Mouse (Mus musculus) olfactory bulb, adult 2 months (tissue): ENCODE data around the gene Meltf. TPM values are rescaled to one million over a fixed set of nuclear protein-coding genes. Genes with fewer than 3 reads are reported as not detected.
A peak's percentile ranks its signal among the peaks of the same experiment; 100 is the strongest.

ENCODE experiments used
- H3K27ac ChIP-seq: fragments of 200-500 bp; 2 replicates; pipeline ENCODE4 v1.5.1; 2012; ENCODE audit warnings: low read depth, low read length; ENCODE audit not compliant: insufficient read depth
- H3K4me1 ChIP-seq: fragments of 200-500 bp; 2 replicates; pipeline ENCODE4 v1.6.1; 2012; ENCODE audit warnings: low read length; ENCODE audit not compliant: control insufficient read depth, insufficient read depth
- H3K4me3 ChIP-seq: fragments of 200-500 bp; 2 replicates; pipeline ENCODE4 v1.5.1; 2012; ENCODE audit warnings: mild to moderate bottlenecking, low read depth, low read length, moderate library complexity; ENCODE audit not compliant: insufficient read depth
- CTCF ChIP-seq: fragments of 200-500 bp; IDR thresholded peaks from 2 replicates; pipeline ENCODE4 v1.5.1; 2012; ENCODE audit warnings: low read depth, mild to moderate bottlenecking, low read length, moderate library complexity; ENCODE audit not compliant: insufficient read depth
- POLR2A ChIP-seq: fragments of 200-500 bp; IDR thresholded peaks from 2 replicates; pipeline ENCODE4 v1.6.1; 2012; ENCODE audit warnings: mild to moderate bottlenecking, low read depth, low read length, moderate library complexity; ENCODE audit not compliant: insufficient read depth
- WGBS: fragments of 180-500 bp; shearing (Covaris S2); methylation state at CpG from one replicate; pipeline ENCODE4 v1.1.7; 2018; 5-methylcytosine and 5-hydroxymethylcytosine counted together
- polyA plus RNA-seq: library from polyadenylated mRNA; stranded (reverse); fragments of >200 nt; gene quantifications from 2 replicates; pipeline ENCODE4 v1.2.4, GENCODE M21; 2012; ENCODE audit warnings: low replicate concordance; ENCODE audit not compliant: missing spikeins, insufficient read depth, insufficient read length

The Meltf gene
- polyA plus RNA-seq, 1 experiment = not detected

- WGBS = under 1% methylated on average over 55 of the region's 55 CpGs
- peaks cover 24% of the 10 kb centered on the region for H3K4me1 ChIP-seq
- peak within 1 kb of the TSS; percentile 62 for H3K27ac ChIP-seq
- H3K4me3 ChIP-seq = peak within 1 kb of the TSS; percentile 60
- no peak for TF ChIP-seq CTCF
- peak; percentile 56 for TF ChIP-seq POLR2A
These were observed 69.8 kb downstream of the Meltf start, which contains the start of the genes 0610012G03Rik and Ncbp2 for GRCm38 (mm10) chr16:31948345-31948774. 0610012G03Rik (minus strand) TSS chr16:31948494. Ncbp2 (plus strand) TSS chr16:31948513.

Other genes starting within 250 kb of the Meltf start
- gene Dlg1, start 215.4 kb upstream of the Meltf start, polyA plus RNA-seq = not detected in 2 replicates
- not detected in 2 replicates for gene Pigz, start 55.0 kb downstream of the Meltf start, polyA plus RNA-seq
- gene 0610012G03Rik, start 69.7 kb downstream of the Meltf start, polyA plus RNA-seq = not detected in 2 replicates
- not detected in 2 replicates for gene Ncbp2, start 69.7 kb downstream of the Meltf start, polyA plus RNA-seq
- not detected in 2 replicates for gene Senp5, start 124.5 kb downstream of the Meltf start, polyA plus RNA-seq
- 52.8 TPM in 1 of 2 replicates, not detected in the other for gene Pak2, start 200.5 kb downstream of the Meltf start, polyA plus RNA-seq
- not detected in 2 replicates for gene Pigx, start 220.9 kb downstream of the Meltf start, polyA plus RNA-seq
- 179 TPM in 1 of 2 replicates, not detected in the other for gene Cep19, start 221.0 kb downstream of the Meltf start, polyA plus RNA-seq